Mouse (Mus musculus) forebrain, embryonic 16.5 days (tissue): ENCODE data around the gene Ank2. TPM values are rescaled to one million over a fixed set of nuclear protein-coding genes. Genes with fewer than 3 reads are reported as not detected.

ENCODE experiments used
- ATAC-seq: fragments of 200-750 bp; cut with Nextera tagmentation; 2 replicates; pipeline ENCODE4 v1.8.0; 2017; ENCODE audit warnings: mild to moderate bottlenecking, moderate library complexity
- H3K27ac ChIP-seq: fragments of 300-500 bp; sonication (generic); 2 replicates; pipeline ENCODE4 v1.5.1; 2014; ENCODE audit warnings: low read length, control low read depth
- H3K27me3 ChIP-seq: fragments of 300-500 bp; sonication (generic); replicated peaks from 2 replicates; pipeline ENCODE4 v1.6.1; 2014; ENCODE audit warnings: low read length; ENCODE audit not compliant: control insufficient read depth, insufficient read depth
- H3K36me3 ChIP-seq: fragments of 300-500 bp; sonication (generic); 2 replicates; pipeline ENCODE4 v1.6.1; 2014; ENCODE audit not compliant: control insufficient read depth, insufficient read depth
- H3K4me1 ChIP-seq: fragments of 300-500 bp; sonication (generic); replicated peaks from 2 replicates; pipeline ENCODE4 v1.6.1; 2014; ENCODE audit warnings: low read length; ENCODE audit not compliant: control insufficient read depth, insufficient read depth
- H3K4me2 ChIP-seq: fragments of 300-500 bp; sonication (generic); 2 replicates; pipeline ENCODE4 v1.6.1; 2014; ENCODE audit warnings: mild to moderate bottlenecking, low read length, control low read depth
- H3K4me3 ChIP-seq: fragments of 300-500 bp; sonication (generic); replicated peaks from 2 replicates; pipeline ENCODE4 v1.5.1; 2014; ENCODE audit warnings: mild to moderate bottlenecking, low read length, control low read depth
- H3K9ac ChIP-seq: fragments of 300-500 bp; sonication (generic); replicated peaks from 2 replicates; pipeline ENCODE4 v1.6.1; 2014; ENCODE audit warnings: low read depth, low read length, control low read depth
- H3K9me3 ChIP-seq: fragments of 300-500 bp; sonication (generic); 2 replicates; pipeline ENCODE4 v1.6.1; 2016; ENCODE audit warnings: low read length; ENCODE audit not compliant: control insufficient read depth
- WGBS: fragments of 180-500 bp; shearing (Covaris S2); extraction: QIAGEN DNeasy Blood & Tissue Kit; methylation state at CpG from one replicate; pipeline ENCODE4 v1.1.7; 2014; 5-methylcytosine and 5-hydroxymethylcytosine counted together
- polyA plus RNA-seq: library from polyadenylated mRNA; unstranded; fragments of >200 nt; fragmentation: Nextera tagmentation; extraction: Ambion mirVana; gene quantifications from 2 replicates; pipeline ENCODE4 v1.2.1, GENCODE M21; 2015

Gene Ank2
- polyA plus RNA-seq, 1 experiment from 2014 or later = 201 TPM

DNA sequence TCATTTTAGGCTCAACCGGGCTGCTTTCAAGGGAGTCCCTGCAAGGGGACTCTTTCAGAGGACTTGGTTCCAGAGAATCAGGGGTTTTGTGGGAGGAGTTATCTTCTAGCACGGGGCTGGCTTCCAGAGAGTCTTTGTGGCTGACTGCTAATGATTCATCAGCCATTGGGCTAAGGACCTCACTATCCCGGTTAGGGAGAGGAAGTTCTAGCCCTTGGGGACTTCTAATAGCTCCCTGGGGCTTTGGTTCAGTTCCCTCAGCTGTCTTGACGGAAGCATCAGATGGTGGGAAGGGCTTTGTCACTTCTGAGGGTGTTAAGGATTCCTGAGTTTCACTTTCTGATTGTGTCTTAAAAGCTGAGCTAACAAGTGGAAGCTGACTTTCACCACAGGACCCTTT, 554.3 kb downstream of the Ank2 start:
- 68% methylated on average over 4 of the region's 4 CpGs for WGBS

DNA sequence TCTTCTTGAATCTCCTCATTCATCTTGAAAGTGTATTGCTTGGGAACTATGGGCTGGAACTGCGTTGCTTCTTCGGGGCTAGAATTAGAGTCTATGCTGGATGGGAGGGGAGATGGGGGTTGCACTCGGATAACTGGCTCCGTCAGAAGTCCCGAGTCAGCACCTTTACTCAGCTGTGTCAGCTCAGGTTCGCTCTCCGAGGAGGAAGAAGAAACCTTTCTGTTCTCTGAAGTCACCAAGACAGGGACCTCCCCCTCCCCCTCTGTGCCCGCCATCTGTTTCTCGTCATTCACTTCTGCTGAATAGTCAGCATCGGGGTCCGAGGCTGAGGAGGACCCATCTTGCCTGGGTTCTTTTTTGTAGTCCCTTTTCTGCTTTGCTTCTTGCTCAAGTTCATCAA, 555.1 kb downstream of the Ank2 start:
- Histone ChIP-seq H3K4me3 (no peak overlapping the region), H3K4me1 (no peaks in the 10 kb centered on the region), H3K9ac (no peak overlapping the region), H3K36me3 (peaks cover 34% of the 10 kb centered on the region), H3K9me3 (no peaks in the 10 kb centered on the region), H3K4me2 (no peak overlapping the region), H3K27me3 (no peaks in the 10 kb centered on the region), H3K27ac (no peak overlapping the region)
- no peak for ATAC-seq
- 91% methylated on average over 11 of the region's 11 CpGs for WGBS

More for the DNA sequence above, 554.3 kb downstream of the Ank2 start:
- Histone ChIP-seq H3K4me3 (no peak overlapping the region), H3K4me2 (no peak overlapping the region), H3K36me3 (peaks cover 35% of the 10 kb centered on the region), H3K9ac (no peak overlapping the region), H3K4me1 (no peaks in the 10 kb centered on the region), H3K27me3 (no peaks in the 10 kb centered on the region), H3K9me3 (no peaks in the 10 kb centered on the region), H3K27ac (no peak overlapping the region)
- no peak for ATAC-seq

DNA sequence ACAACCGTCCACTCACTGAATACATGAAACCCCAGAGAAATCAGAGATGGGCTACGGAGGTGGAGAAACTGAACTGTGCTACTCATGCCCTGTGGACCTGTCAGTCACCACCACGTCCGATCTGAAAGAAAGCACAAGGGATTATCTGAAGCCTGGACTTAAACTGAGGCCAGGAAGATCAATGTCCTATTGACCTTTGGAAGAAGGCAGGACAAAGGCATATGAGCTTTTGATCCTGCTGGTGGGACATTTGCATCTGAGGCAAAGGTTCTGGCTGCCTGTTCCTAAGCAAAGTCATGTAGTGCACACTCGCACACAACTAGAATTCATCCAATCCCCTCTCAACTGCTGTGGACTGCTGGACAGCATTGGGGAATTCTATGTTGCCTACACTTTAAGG, 558.7 kb downstream of the Ank2 start:
- H3K9ac ChIP-seq = no peak overlapping the region
- no peak overlapping the region for H3K27ac ChIP-seq
- H3K27me3 ChIP-seq = no peaks in the 10 kb centered on the region
- 51% methylated on average over 5 of the region's 5 CpGs for WGBS
- H3K4me3 ChIP-seq = no peak overlapping the region
- no peak overlapping the region for H3K4me2 ChIP-seq
- H3K9me3 ChIP-seq = no peaks in the 10 kb centered on the region
- ATAC-seq = no peak
- no peaks in the 10 kb centered on the region for H3K4me1 ChIP-seq
- peaks cover 30% of the 10 kb centered on the region for H3K36me3 ChIP-seq

GRCm38 (mm10) chr3:126931884-126932506, 567.2 kb downstream of the Ank2 start:
- H3K4me3 ChIP-seq = no peak overlapping the region
- no peaks in the 10 kb centered on the region for H3K27me3 ChIP-seq
- no peaks in the 10 kb centered on the region for H3K9me3 ChIP-seq
- peak; percentile 67 for ATAC-seq
- H3K27ac ChIP-seq = no peak overlapping the region
- H3K4me2 ChIP-seq = no peak overlapping the region
- 79% methylated on average over 4 of the region's 4 CpGs for WGBS
- H3K36me3 ChIP-seq = peaks cover 50% of the 10 kb centered on the region
- H3K9ac ChIP-seq = no peak overlapping the region
- no peaks in the 10 kb centered on the region for H3K4me1 ChIP-seq

GRCm38 (mm10) chr3:126923575-126924382, 575.4 kb downstream of the Ank2 start:
- H3K9me3 ChIP-seq = no peaks in the 10 kb centered on the region
- ATAC-seq = no peak
- H3K27ac ChIP-seq = no peak overlapping the region
- no peaks in the 10 kb centered on the region for H3K4me1 ChIP-seq
- peaks cover 22% of the 10 kb centered on the region for H3K36me3 ChIP-seq
- H3K4me2 ChIP-seq = no peak overlapping the region
- H3K27me3 ChIP-seq = no peaks in the 10 kb centered on the region
- 86% methylated on average over 12 of the region's 12 CpGs for WGBS
- no peak overlapping the region for H3K9ac ChIP-seq
- no peak overlapping the region for H3K4me3 ChIP-seq

- Histone ChIP-seq H3K36me3 (peaks cover 15% of the 10 kb centered on the region), H3K27ac (no peak overlapping the region), H3K27me3 (no peaks in the 10 kb centered on the region), H3K4me2 (no peak overlapping the region), H3K4me1 (no peaks in the 10 kb centered on the region), H3K9me3 (no peaks in the 10 kb centered on the region), H3K9ac (no peak overlapping the region), H3K4me3 (no peak overlapping the region)
- no peak for ATAC-seq
- WGBS = 76% methylated on average over 3 of the region's 3 CpGs
These were observed 577.2 kb downstream of the Ank2 start for GRCm38 (mm10) chr3:126921941-126922340.

DNA sequence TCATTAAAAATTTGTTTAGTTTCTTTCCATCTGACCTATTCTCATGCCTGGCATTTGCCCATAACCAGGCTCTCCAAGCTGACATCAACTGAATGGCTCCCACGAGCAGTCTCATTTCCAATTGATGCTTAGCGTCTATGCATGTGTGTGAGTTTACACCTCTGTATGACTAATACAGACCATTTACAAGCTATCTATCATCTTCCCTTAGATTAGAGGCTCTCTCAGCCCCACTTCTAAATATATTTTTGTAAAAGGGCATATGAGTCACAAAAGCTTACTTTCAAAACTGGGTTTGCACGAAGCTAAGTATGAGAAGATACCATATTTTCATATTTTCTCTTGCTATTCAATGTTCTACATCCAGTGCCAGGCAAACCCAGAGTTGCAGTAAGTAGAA, 578.9 kb downstream of the Ank2 start:
- WGBS = 77% methylated on average over 3 of the region's 3 CpGs
- H3K4me2 ChIP-seq = no peak overlapping the region
- H3K4me1 ChIP-seq = no peaks in the 10 kb centered on the region
- H3K4me3 ChIP-seq = no peak overlapping the region
- no peaks in the 10 kb centered on the region for H3K27me3 ChIP-seq
- no peak overlapping the region for H3K27ac ChIP-seq
- H3K9me3 ChIP-seq = no peaks in the 10 kb centered on the region
- H3K9ac ChIP-seq = no peak overlapping the region
- no peak for ATAC-seq
- H3K36me3 ChIP-seq = peaks cover 10% of the 10 kb centered on the region

DNA sequence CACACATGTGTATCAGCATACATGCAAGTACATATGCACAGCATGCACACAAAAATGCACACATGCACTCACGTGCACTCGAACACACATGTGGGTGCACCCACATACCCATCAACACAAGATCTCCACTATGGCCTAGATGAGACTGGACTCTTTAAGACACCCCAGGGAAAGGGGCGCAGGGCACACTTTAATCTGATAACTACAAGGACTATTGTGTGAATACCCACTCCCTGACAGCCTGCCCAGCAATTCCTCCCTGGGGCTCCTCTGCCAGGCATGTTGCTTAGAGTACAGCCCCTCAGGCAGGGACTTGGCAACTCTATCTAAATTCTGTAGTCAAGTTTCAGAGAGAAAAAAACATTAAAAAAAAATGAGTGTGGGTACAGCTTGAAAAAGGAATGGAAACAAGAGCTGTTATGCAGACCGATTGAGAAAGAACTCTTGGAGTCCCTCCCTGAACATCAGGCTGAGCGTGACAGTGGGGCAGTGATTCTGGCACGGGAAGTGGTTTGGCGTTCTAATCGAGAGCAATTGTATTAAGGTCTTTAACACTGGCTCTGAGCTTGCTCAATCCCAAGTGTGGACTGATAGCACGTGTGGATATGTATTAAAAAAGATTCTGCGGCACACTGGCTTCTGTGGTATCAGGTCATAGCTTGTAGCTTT, 580.2 kb downstream of the Ank2 start:
- Histone ChIP-seq H3K9ac (no peak overlapping the region), H3K36me3 (peaks cover 10% of the 10 kb centered on the region), H3K4me3 (no peak overlapping the region), H3K4me1 (no peaks in the 10 kb centered on the region), H3K9me3 (no peaks in the 10 kb centered on the region), H3K27ac (no peak overlapping the region), H3K4me2 (no peak overlapping the region), H3K27me3 (no peaks in the 10 kb centered on the region)
- ATAC-seq = peak; percentile 56
- 71% methylated on average over 10 of the region's 10 CpGs for WGBS

DNA sequence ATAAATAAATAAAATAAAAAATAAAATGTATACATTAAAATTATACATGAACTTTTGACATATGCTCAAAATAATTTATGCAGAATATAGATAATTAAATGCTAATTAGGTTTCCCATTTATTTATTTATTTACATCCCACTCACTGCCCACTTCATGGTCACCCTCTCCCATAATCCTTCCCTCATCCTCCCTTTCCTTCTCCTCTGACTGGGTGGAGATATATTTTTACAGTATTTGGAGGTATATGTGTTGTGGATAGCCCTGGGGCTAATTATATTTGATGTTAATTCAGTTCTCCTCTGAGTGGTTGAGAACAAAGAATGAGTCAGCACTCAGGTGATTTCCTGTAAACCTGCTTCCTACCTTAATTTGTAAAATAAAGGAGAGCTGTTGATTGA, 582.8 kb downstream of the Ank2 start:
- no peak for ATAC-seq
- Histone ChIP-seq H3K9ac (no peak overlapping the region), H3K4me1 (no peaks in the 10 kb centered on the region), H3K36me3 (no peaks in the 10 kb centered on the region), H3K4me2 (no peak overlapping the region), H3K9me3 (no peaks in the 10 kb centered on the region), H3K27ac (no peak overlapping the region), H3K4me3 (no peak overlapping the region), H3K27me3 (no peaks in the 10 kb centered on the region)
